Mouse (Mus musculus): ENCODE results near the gene Grasp. TPM values are rescaled to one million over a fixed set of nuclear protein-coding genes. Genes with fewer than 3 reads are reported as not detected.

Gene Grasp
- polyA plus RNA-seq, 1 experiment = 11.0 TPM

DNA sequence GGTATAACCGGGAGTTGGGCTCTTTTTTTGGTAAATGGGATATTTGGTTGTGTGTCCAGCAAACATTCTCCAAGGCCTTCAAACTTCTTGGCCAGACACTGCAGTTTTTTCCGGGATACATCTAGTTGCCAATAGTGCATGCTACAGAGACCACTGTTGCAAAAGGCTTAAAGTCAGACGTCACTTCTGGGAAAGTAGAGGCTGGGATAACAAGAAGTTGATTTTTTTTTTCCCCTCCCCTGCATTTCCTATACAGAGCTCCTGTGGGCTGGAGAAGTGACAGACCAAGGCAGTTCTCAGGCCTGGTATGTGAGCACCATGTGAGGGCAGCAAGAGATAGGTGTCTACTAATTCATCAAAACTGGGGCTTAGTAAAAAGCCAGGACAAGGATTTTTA lies 47.7 kb upstream of the Grasp start:
- Histone ChIP-seq H3K36me3 (ENCODE audit: control insufficient read depth, insufficient read depth) (no peaks in the 10 kb centered on the region), H3ac (ENCODE audit: control insufficient read depth, insufficient read length) (no peak overlapping the region), H3K4me2 (ENCODE audit: low read depth) (no peak overlapping the region), H3K79me2 (ENCODE audit: control insufficient read depth, insufficient read depth) (no peaks in the 10 kb centered on the region), H3K27me3 (ENCODE audit: control insufficient read depth, insufficient read depth, insufficient read length) (no peaks in the 10 kb centered on the region), H3K4me3 (no peak overlapping the region)
- TF ChIP-seq POLR2AphosphoS2 (IDR thresholded peaks at IDR 0.05; ENCODE audit: insufficient read length, low read depth) = no peak

- Histone ChIP-seq H3K79me2 (ENCODE audit: control insufficient read depth, insufficient read depth) (no peaks in the 10 kb centered on the region), H3K4me2 (ENCODE audit: low read depth) (no peak overlapping the region), H3K4me3 (no peak overlapping the region)
Observed at GRCm38 (mm10) chr15:101176795-101177691, 46.9 kb upstream of the Grasp start.

DNA sequence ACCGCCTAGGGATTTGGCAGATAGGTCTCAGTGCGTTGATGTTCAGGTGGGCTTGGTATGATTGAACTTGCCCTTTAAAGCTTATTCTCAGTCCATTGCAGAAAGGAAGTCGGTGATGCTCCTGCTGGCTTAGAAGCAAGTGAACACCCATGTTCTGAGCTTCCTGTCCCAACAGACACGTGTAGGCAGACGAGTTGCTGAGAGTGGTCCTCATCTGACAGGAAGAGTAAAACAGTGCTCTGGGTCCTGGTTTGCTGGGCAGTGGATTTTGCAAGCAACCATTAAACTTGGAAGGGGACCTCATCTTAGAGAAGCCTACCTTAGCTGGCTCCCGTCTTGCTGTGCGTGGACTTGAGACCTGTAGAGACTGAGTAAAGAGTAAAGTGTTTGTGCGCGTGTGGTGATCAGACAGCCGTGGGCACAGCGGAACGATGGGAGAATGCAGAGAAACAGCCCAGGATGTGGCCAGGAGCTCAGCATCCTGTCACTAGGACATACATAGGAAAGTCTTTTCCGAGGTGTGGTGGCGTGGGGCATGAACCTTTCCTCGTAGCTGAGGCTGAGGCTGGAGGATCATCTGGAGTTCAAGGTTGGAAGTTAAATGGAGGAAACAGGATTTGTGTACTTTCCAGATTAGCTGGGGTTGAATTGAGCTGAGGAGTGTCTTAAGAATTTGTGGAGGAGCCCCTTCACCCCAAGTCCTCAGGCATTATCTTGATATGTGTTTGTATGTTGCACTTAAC lies 43.5 kb upstream of the Grasp start:
- Histone ChIP-seq H3K4me3 (no peak overlapping the region), H3K4me2 (ENCODE audit: low read depth) (no peak overlapping the region), H3K79me2 (ENCODE audit: control insufficient read depth, insufficient read depth) (no peaks in the 10 kb centered on the region), H3ac (ENCODE audit: control insufficient read depth, insufficient read length) (no peak overlapping the region), H3K36me3 (ENCODE audit: control insufficient read depth, insufficient read depth) (no peaks in the 10 kb centered on the region), H3K27me3 (ENCODE audit: control insufficient read depth, insufficient read depth, insufficient read length) (no peaks in the 10 kb centered on the region)
- no peak for TF ChIP-seq MYOG (IDR thresholded peaks at IDR 0.05; ENCODE audit: control insufficient read depth in 1 of 3, insufficient read depth in 1 of 3, insufficient read length in 2 of 3, low read depth in 2 of 3)
- no peak for TF ChIP-seq REST (IDR thresholded peaks at IDR 0.05; ENCODE audit: insufficient read depth, insufficient read length)
- TF ChIP-seq POLR2A (IDR thresholded peaks at IDR 0.05; ENCODE audit: insufficient read length, low read depth) = no peak
- TF ChIP-seq MAX (IDR thresholded peaks at IDR 0.05; ENCODE audit: low read depth) = no peak
- no peak for TF ChIP-seq CEBPB (IDR thresholded peaks at IDR 0.05; ENCODE audit: insufficient read depth, poor library complexity, severe bottlenecking)
- no peak for TF ChIP-seq SRF (IDR thresholded peaks at IDR 0.05; ENCODE audit: control insufficient read depth, insufficient read length, low read depth)
- no peak for TF ChIP-seq USF1 (IDR thresholded peaks at IDR 0.05; ENCODE audit: low read depth)

More at GRCm38 (mm10) chr15:101176795-101177691, 46.9 kb upstream of the Grasp start:
- H3K36me3 ChIP-seq (ENCODE audit: control insufficient read depth, insufficient read depth) = no peaks in the 10 kb centered on the region
- no peak overlapping the region for H3ac ChIP-seq (ENCODE audit: control insufficient read depth, insufficient read length)
- no peaks in the 10 kb centered on the region for H3K27me3 ChIP-seq (ENCODE audit: control insufficient read depth, insufficient read depth, insufficient read length)
- 0 out of 2 replicates have a peak, but pooled peaks have one; percentile 3 for TF ChIP-seq CEBPB (IDR thresholded peaks at IDR 0.05; ENCODE audit: insufficient read depth, poor library complexity, severe bottlenecking)
- no peak for TF ChIP-seq MYOD1 (IDR thresholded peaks at IDR 0.05; ENCODE audit: control insufficient read depth in 1 of 3, insufficient read length in 2 of 3, low read depth in 2 of 3)

DNA sequence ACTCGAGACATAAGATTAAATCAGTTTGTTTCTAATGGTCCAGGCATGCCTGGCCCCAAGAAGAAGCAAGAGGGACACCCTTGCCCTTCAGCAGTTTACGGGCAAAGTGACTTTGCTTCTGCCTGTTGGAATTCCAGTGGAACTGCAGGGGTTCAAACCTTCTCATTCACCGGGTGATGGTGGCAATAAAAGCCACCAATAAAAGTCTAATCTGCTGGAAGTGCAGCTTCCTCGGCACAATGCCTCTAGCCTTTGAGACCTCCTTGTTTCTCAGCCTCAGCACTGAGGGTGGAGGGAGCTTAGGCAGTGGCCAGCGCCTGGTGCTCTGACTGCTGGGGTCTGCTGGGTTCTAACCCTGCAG lies 42.9 kb upstream of the Grasp start:
- no peaks in the 10 kb centered on the region for H3K79me2 ChIP-seq (ENCODE audit: control insufficient read depth, insufficient read depth)
- H3K27me3 ChIP-seq (ENCODE audit: control insufficient read depth, insufficient read depth, insufficient read length) = no peaks in the 10 kb centered on the region
- no peak overlapping the region for H3K4me3 ChIP-seq
- no peak overlapping the region for H3K4me2 ChIP-seq (ENCODE audit: low read depth)
- TF ChIP-seq MYOD1 (IDR thresholded peaks at IDR 0.05; ENCODE audit: control insufficient read depth in 1 of 3, insufficient read length in 2 of 3, low read depth in 2 of 3) (no peak), USF1 (IDR thresholded peaks at IDR 0.05; ENCODE audit: low read depth) (no peak), REST (IDR thresholded peaks at IDR 0.05; ENCODE audit: insufficient read depth, insufficient read length) (no peak), POLR2AphosphoS2 (IDR thresholded peaks at IDR 0.05; ENCODE audit: insufficient read length, low read depth) (no peak), TCF3 (IDR thresholded peaks at IDR 0.05; ENCODE audit: insufficient read length, low read depth) (no peak), POLR2A (IDR thresholded peaks at IDR 0.05; ENCODE audit: insufficient read length, low read depth) (no peak), SRF (IDR thresholded peaks at IDR 0.05; ENCODE audit: control insufficient read depth, insufficient read length, low read depth) (no peak), MYOG (IDR thresholded peaks at IDR 0.05; ENCODE audit: control insufficient read depth in 1 of 3, insufficient read depth in 1 of 3, insufficient read length in 2 of 3, low read depth in 2 of 3) (no peak), E2F4 (IDR thresholded peaks at IDR 0.05; ENCODE audit: insufficient read depth) (no peak), TCF12 (IDR thresholded peaks at IDR 0.05; ENCODE audit: insufficient read depth, poor library complexity, severe bottlenecking) (no peak), CEBPB (IDR thresholded peaks at IDR 0.05; ENCODE audit: insufficient read depth, poor library complexity, severe bottlenecking) (no peak), MAX (IDR thresholded peaks at IDR 0.05; ENCODE audit: low read depth) (no peak)
- no peaks in the 10 kb centered on the region for H3K36me3 ChIP-seq (ENCODE audit: control insufficient read depth, insufficient read depth)
- no peak overlapping the region for H3ac ChIP-seq (ENCODE audit: control insufficient read depth, insufficient read length)

- H3K79me2 ChIP-seq (ENCODE audit: control insufficient read depth, insufficient read depth) = no peaks in the 10 kb centered on the region
- no peak overlapping the region for H3ac ChIP-seq (ENCODE audit: control insufficient read depth, insufficient read length)
- no peak overlapping the region for H3K4me3 ChIP-seq
- no peak overlapping the region for H3K4me2 ChIP-seq (ENCODE audit: low read depth)
- no peaks in the 10 kb centered on the region for H3K27me3 ChIP-seq (ENCODE audit: control insufficient read depth, insufficient read depth, insufficient read length)
- TF ChIP-seq MAX (IDR thresholded peaks at IDR 0.05; ENCODE audit: low read depth) = no peak
- TF ChIP-seq SRF (IDR thresholded peaks at IDR 0.05; ENCODE audit: control insufficient read depth, insufficient read length, low read depth) = no peak
- H3K36me3 ChIP-seq (ENCODE audit: control insufficient read depth, insufficient read depth) = no peaks in the 10 kb centered on the region
Observed at GRCm38 (mm10) chr15:101181500-101181899, 42.5 kb upstream of the Grasp start.
